Mouse (Mus musculus) G1E (cell line): ENCODE measurements around the gene Ppwd1. TPM values are rescaled to one million over a fixed set of nuclear protein-coding genes. Genes with fewer than 3 reads are reported as not detected.

ENCODE experiments used
- ATAC-seq: 2 replicates; pipeline ENCODE4 v1.8.0; 2016; ENCODE audit warnings: mild to moderate bottlenecking; ENCODE audit not compliant: insufficient number of reproducible peaks, poor library complexity, low FRiP score, severe bottlenecking; ENCODE audit errors: extremely low read depth
- DNase-seq: peaks from one replicate; pipeline ENCODE4 v3.0.0; 2012; ENCODE audit warnings: low spot score
- H3K27me3 ChIP-seq: 2 replicates; pipeline ENCODE4 v1.6.1; 2012; ENCODE audit warnings: mild to moderate bottlenecking, low read length, inconsistent platforms; ENCODE audit not compliant: insufficient read depth
- H3K36me3 ChIP-seq: replicated peaks from 2 replicates; pipeline ENCODE3; 2012; ENCODE audit warnings: mild to moderate bottlenecking, inconsistent platforms
- H3K4me1 ChIP-seq: 2 replicates; pipeline ENCODE4 v1.6.1; 2012; ENCODE audit warnings: low read depth, low read length, inconsistent platforms, mixed read lengths; ENCODE audit not compliant: insufficient read depth
- H3K4me3 ChIP-seq: 2 replicates; pipeline ENCODE4 v1.5.1; 2012; ENCODE audit warnings: low read depth, mild to moderate bottlenecking, inconsistent platforms, low read length, moderate library complexity, mixed read lengths
- H3K9me3 ChIP-seq: replicated peaks from 2 replicates; pipeline ENCODE4 v1.6.1; 2012; ENCODE audit warnings: inconsistent platforms
- CTCF ChIP-seq: IDR thresholded peaks from 2 replicates; pipeline ENCODE4 v1.5.1; 2012; ENCODE audit warnings: low read depth, low read length, inconsistent platforms, mixed read lengths
- GATA1 ChIP-seq: IDR thresholded peaks from 2 replicates; pipeline ENCODE4 v1.6.1; 2012; ENCODE audit warnings: borderline replicate concordance, low read length, inconsistent platforms, mixed read lengths
- GATA2 ChIP-seq: IDR thresholded peaks from 2 replicates; pipeline ENCODE4 v1.6.1; 2012; ENCODE audit warnings: low read depth, low read length, inconsistent platforms, borderline replicate concordance
- POLR2AphosphoS5 ChIP-seq: IDR thresholded peaks from 2 replicates; pipeline ENCODE4 v1.6.1; 2012; ENCODE audit warnings: low read depth, low read length, inconsistent platforms; ENCODE audit not compliant: insufficient replicate concordance
- TAL1 ChIP-seq: conservative IDR thresholded peaks from 2 replicates; pipeline ENCODE4 v1.6.1; 2012; ENCODE audit warnings: low read depth, low read length, inconsistent platforms, mixed read lengths
- polyA plus RNA-seq: library from polyadenylated mRNA; stranded (reverse); fragments of >175 nt; gene quantifications from 2 replicates; pipeline ENCODE4 v1.2.3, GENCODE M21; 2012
- total RNA-seq, 2 experiments: library from RNA; stranded (forward) in 1 of 2; stranded (reverse) in 1 of 2; fragments of 200-1000 nt in 1 of 2; fragments of >200 nt in 1 of 2; fragmentation: Nextera tagmentation in 1 of 2; gene quantifications; 2 replicates each; pipeline ENCODE4 v1.2.3; 2014 to 2017

Gene Ppwd1
- total and polyA plus RNA-seq, 3 experiments, result 7.8 to 130 (median 60.8) TPM

DNA sequence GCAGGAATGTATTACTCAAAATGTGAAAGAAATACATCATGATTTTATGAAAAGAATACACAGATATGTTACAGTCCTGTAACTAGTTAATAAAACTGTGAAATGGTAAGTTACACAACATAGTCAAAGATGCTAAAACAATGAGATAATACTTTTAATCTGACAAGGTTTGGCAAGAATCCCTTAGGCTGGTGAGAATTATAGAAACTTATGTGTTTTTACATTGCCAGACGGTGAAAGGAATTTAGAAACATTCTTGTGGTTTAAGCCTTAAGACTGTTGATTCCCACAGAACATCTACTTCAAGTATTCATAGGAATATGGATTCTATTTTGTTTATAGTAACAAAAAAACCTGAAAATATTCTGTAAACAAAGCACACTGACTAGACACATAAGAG lies 73.0 kb downstream of the Ppwd1 start:
- DNase-seq, result no peak
- no peaks in the 10 kb centered on the region for H3K9me3 ChIP-seq
- peaks cover 61% of the 10 kb centered on the region for H3K36me3 ChIP-seq
- no peak for ATAC-seq
- H3K4me3 ChIP-seq, result no peak overlapping the region
- no peaks in the 10 kb centered on the region for H3K27me3 ChIP-seq
- TF ChIP-seq CTCF (no peak), TAL1 (no peak), GATA2 (no peak), POLR2AphosphoS5 (no peak), GATA1 (no peak)
- 0 out of 2 replicates have a peak, but pooled peaks cover 2% of the 10 kb centered on the region for H3K4me1 ChIP-seq

Other genes starting within 250 kb of the Ppwd1 start
- 17.6 and 29.4 TPM in 2 replicates for gene Nln, start 119.2 kb downstream of the Ppwd1 start, total RNA-seq (2014; fragmentation: Nextera tagmentation)
- gene Nln, start 119.2 kb downstream of the Ppwd1 start, total RNA-seq (2017), result 31.7 and 39.1 TPM in 2 replicates
- gene Nln, start 119.2 kb downstream of the Ppwd1 start, polyA plus RNA-seq, result 9.6 and 15.4 TPM in 2 replicates
- 0.23 TPM in 1 of 2 replicates, not detected in the other for gene Sgtb, start 119.1 kb downstream of the Ppwd1 start, total RNA-seq (2014; fragmentation: Nextera tagmentation)
- 0.16 and 0.29 TPM in 2 replicates for gene Sgtb, start 119.1 kb downstream of the Ppwd1 start, total RNA-seq (2017)
- gene Sgtb, start 119.1 kb downstream of the Ppwd1 start, polyA plus RNA-seq, result 0.13 and 0.15 TPM in 2 replicates
- 64.5 and 66.2 TPM in 2 replicates for gene Trappc13, start 50.4 kb downstream of the Ppwd1 start, total RNA-seq (2014; fragmentation: Nextera tagmentation)
- gene Trappc13, start 50.4 kb downstream of the Ppwd1 start, total RNA-seq (2017), result 71.1 and 73.6 TPM in 2 replicates
- gene Trappc13, start 50.4 kb downstream of the Ppwd1 start, polyA plus RNA-seq, result 0.99 and 3.0 TPM in 2 replicates
- gene Trim23, start 50.0 kb downstream of the Ppwd1 start, total RNA-seq (2014; fragmentation: Nextera tagmentation), result 19.4 and 19.6 TPM in 2 replicates
- 28.3 and 29.6 TPM in 2 replicates for gene Trim23, start 50.0 kb downstream of the Ppwd1 start, total RNA-seq (2017)
- 0.87 and 1.3 TPM in 2 replicates for gene Trim23, start 50.0 kb downstream of the Ppwd1 start, polyA plus RNA-seq
- gene Cenpk, start 232 bp downstream of the Ppwd1 start, total RNA-seq (2014; fragmentation: Nextera tagmentation), result 83.0 and 138 TPM in 2 replicates
- 85.5 and 119 TPM in 2 replicates for gene Cenpk, start 232 bp downstream of the Ppwd1 start, total RNA-seq (2017)
- gene Cenpk, start 232 bp downstream of the Ppwd1 start, polyA plus RNA-seq, result 1.8 and 6.2 TPM in 2 replicates
- 11.8 and 13.4 TPM in 2 replicates for gene Adamts6, start 59.0 kb upstream of the Ppwd1 start, total RNA-seq (2014; fragmentation: Nextera tagmentation)
- 11.9 and 12.5 TPM in 2 replicates for gene Adamts6, start 59.0 kb upstream of the Ppwd1 start, total RNA-seq (2017)
- gene Adamts6, start 59.0 kb upstream of the Ppwd1 start, polyA plus RNA-seq, result 0.13 and 0.26 TPM in 2 replicates